Mouse (Mus musculus): ENCODE measurements around the gene Mettl2.
"Not testable (repeated sequence)": the region's sequence is repeated elsewhere in the genome, so short reads cannot be mapped to it uniquely, and the experiment has no call there.

Gene Mettl2

DNA sequence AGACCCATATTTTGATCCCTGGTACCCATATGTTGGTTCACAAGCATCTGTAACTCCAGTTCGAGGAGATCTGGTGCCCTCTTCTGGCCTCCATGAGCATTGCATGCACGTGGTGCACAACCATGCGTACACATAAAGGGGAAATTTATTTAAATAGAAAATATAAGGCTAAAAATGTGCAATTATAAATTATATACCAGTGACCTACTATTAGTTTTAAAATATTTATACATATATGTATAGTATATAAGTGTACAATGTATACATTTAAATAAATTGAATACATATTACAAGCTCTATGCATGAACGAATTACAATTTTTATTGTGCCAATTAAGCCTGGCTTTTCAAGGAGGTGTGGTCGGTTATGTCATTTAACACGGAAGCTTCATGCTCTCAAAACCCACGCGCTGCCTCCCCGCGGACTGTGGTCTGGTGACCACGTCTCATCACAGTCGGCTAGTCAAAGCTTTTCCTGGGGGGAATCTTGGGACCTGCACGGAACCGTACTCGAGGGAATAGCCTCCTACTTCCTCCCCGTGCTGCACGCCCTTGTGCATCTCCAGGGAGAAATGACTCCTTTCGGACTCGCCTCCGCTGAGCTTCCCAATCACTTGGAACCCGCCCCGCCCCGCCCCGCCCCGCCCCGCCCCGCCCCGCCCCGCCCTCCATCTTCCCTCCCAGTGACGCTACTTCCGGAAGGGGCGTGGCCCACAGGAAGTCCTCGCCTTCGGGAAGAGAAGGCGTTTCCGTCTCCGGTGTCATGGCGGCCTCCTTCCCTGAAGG, at the start of gene Mettl2:
Gene Mettl2 (plus strand): TSS at position 691 of the 785 bp plus-strand sequence.
- in situ Hi-C loops (cut with MboI; ENCODE audit: low sequenced_read_pairs) = no loop called here

GRCm38 (mm10) chr11:105112448-105112847, 13.8 kb upstream of the Mettl2 start:
- in situ Hi-C loops (cut with MboI; ENCODE audit: low sequenced_read_pairs) = not testable (repeated sequence)

- in situ Hi-C loops (cut with MboI; ENCODE audit: low sequenced_read_pairs) = no loop called here
Measured at GRCm38 (mm10) chr11:105117814-105118213, 8.4 kb upstream of the Mettl2 start.

DNA sequence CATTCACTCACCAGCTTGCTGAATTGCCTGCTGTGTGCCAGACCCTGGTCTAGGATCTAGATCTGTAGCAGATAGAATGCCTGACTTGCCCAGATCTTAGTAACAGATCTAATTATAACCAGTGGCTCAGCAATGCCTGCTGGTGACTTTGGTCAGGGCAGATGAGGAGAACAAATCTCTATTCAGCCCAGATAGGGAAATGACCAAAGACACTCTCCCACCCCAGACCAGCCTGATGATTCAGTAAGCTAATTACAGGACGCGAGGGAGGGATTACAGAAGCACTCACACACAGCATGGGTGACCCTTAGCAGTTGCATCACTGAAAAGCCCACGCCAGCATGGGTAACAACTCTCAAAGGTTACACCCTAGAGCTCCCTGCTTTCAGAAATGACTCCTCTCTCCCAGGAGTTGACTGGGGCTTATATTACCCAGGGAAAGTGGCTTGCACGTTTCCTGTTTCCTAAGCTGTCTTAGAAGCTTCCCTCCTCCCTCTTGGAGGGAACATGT, 5.6 kb upstream of the Mettl2 start:
- in situ Hi-C loops (cut with MboI; ENCODE audit: low sequenced_read_pairs) = no loop called here

GRCm38 (mm10) chr11:105121792-105122191, 4.4 kb upstream of the Mettl2 start:
- in situ Hi-C loops (cut with MboI; ENCODE audit: low sequenced_read_pairs) = not testable (repeated sequence)

DNA sequence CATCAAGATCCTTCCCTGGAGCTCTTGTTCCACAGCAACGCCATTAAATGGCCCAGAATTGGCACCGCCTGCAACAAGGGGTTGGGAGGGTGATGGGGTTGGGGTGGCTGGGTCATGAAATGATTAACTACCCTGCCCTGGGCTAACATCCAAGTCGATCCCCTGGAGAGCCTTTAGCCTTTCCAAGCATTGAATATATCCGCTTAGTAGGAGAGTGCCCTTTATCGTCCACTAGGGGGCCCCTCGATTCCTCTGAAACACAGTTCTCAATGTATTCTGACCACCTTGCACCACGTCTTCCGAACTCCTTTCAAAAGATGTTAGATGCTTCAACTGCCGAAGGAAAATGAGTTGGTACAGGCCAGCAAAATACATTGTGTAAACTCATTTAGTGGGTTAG, 2.2 kb upstream of the Mettl2 start:
- in situ Hi-C loops (cut with MboI; ENCODE audit: low sequenced_read_pairs) = no loop called here

DNA sequence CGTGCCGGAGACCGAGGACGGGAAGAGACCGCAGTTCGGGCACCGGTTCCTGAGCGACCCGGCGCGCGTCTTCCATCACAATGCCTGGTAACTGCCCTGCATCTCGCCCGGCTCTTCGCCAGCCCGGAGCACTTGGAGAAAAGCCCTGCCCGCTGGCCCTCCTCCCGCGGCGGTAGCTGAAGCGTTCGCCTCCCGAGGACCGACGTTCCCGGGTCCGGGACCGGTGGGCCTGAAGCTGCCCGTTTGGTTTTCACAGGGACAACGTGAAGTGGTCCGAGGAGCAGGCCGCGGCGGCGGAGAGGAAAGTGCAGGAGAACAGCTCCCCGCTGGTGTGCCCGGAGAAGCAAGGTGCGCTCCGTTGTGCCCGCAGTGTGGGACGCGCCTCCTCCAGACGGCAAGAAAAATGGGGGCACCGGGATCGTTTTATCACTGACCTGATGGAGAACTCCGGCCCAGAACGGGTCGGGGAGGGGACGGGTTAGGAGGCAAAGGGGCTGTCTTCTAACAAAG, 350 bp downstream of the Mettl2 start:
- in situ Hi-C loops (cut with MboI; ENCODE audit: low sequenced_read_pairs) = no loop called here

- in situ Hi-C loops (cut with MboI; ENCODE audit: low sequenced_read_pairs) = no loop called here
Measured at GRCm38 (mm10) chr11:105135692-105136091, 9.5 kb downstream of the Mettl2 start.

- in situ Hi-C loops (cut with MboI; ENCODE audit: low sequenced_read_pairs) = not testable (repeated sequence)
Measured at GRCm38 (mm10) chr11:105137255-105137654, 11.0 kb downstream of the Mettl2 start.

- in situ Hi-C loops (cut with MboI; ENCODE audit: low sequenced_read_pairs) = not testable (repeated sequence)
Measured at GRCm38 (mm10) chr11:105140512-105140911, 14.3 kb downstream of the Mettl2 start.

DNA sequence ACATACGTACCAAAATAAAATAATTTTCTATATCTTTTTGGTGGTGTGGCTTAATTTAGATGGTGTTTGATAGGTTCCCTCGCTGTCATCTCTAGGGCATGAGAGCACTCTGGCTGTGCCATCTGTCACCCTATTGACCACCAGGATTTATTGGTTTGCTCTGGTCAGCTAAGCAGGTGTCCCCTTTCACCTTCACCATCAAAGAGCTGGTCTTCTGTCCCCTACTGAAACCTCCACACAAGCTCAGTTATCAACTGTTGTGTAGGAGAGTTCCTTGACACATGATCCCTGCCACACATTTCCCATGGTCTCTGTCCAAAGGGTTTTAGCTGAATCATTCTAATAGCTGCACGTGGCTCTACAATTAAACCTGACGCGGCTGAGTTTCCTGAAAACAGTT, 14.9 kb downstream of the Mettl2 start:
- in situ Hi-C loops (cut with MboI; ENCODE audit: low sequenced_read_pairs) = no loop called here

DNA sequence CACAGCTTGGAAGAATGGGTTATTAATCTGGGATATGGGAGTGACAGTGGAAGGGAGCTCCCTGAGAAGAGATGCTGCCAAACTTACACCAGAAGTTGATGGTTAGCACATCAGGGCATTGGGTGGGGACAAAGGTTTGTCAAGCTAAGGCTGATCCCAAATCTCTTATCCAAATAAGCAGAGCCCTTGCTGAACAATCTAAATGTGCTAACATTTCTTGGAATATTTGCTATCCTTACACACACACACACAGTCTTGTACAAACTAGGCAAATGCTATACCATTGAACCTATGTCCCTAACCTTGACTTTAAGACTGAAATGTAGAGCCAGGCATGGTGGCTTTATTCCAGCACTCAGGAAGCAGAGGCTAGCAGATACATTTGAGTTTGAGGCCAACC, 17.3 kb downstream of the Mettl2 start:
- in situ Hi-C loops (cut with MboI; ENCODE audit: low sequenced_read_pairs) = no loop called here

DNA sequence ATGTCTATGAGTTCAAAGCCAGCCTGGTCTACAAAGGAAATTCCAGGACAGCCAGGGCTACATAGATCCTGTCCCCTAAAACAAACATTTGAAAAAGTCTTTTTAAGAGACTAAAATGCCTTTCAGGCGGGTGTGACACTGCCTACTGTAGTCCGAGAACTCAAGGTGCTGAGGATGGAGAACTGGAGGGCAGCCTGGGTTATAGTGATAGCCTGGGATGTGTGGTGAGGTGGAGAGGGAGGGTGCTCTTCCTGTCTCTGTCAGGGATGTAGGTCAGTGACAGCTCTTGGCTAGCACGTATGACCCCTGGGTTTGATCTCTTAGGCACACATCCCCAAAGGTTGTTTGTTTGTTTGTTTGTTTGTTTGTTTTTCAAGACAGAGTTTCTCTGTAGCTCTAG, 17.9 kb downstream of the Mettl2 start:
- in situ Hi-C loops (cut with MboI; ENCODE audit: low sequenced_read_pairs) = no loop called here

GRCm38 (mm10) chr11:105144508-105145210, 18.4 kb downstream of the Mettl2 start:
- in situ Hi-C loops (cut with MboI; ENCODE audit: low sequenced_read_pairs) = no loop called here

DNA sequence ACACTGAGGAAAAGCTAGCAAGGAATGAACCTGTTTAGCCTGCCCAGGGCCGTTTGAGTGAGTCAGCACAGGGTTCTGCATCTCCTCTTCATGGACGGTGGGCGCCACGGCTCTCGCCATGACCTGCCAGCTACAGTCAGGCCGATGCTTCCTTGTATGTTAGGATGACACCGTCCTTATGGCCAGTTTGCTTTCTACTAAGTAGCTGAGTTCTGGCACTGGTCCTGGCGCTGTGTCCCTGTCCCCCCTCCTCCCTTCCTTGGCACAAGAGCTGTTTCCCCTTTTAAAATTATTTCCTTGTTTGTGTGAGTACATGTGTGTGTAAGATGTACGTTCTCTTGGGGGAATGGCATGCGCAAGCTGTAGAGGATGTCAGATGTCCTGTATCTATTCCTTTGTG, 19.0 kb downstream of the Mettl2 start:
- in situ Hi-C loops (cut with MboI; ENCODE audit: low sequenced_read_pairs) = no loop called here

DNA sequence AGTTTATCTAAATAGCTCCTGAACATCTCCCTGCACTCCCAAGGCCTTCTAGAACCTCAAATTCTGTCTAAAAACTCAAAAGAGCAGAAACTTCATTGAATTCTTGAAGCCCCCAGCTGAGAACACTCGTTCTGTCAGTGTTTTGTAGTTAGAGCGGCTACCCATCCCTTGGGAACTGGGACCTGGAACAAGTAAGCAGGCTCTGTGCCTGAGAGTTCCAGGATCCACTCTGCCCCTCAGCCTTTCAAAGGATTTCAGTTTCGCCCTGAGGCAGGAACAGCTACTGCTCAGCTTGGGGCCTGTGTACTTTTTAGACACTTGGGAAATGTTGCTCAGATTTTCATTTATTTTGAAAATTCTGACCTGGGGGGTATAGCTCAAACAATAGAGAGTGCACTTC, 20.4 kb downstream of the Mettl2 start, which contains the start of gene Gm10842:
Gene Gm10842 (plus strand): TSS at position 301 of the 400 bp plus-strand sequence.
- in situ Hi-C loops (cut with MboI; ENCODE audit: low sequenced_read_pairs) = no loop called here

DNA sequence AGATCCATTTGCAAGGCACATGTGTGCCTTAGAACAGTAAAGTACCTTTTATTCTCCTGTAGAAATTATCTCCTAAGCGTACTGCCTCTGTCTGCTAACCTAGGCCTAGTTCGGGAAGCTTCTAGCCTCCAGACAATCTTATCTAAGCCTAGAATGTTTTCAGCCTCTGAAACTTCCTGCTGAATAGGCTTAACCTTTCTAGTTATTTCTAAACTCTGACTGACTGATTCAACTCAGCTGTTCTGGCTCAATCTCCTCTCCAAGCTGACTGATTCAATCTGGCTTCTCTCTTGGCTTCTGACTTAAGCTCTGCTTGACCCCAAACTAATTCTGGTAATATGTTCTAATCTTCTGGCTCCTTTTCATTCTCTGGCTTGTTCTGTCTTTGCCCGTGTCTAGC, 23.1 kb downstream of the Mettl2 start:
- in situ Hi-C loops (cut with MboI; ENCODE audit: low sequenced_read_pairs) = no loop called here

DNA sequence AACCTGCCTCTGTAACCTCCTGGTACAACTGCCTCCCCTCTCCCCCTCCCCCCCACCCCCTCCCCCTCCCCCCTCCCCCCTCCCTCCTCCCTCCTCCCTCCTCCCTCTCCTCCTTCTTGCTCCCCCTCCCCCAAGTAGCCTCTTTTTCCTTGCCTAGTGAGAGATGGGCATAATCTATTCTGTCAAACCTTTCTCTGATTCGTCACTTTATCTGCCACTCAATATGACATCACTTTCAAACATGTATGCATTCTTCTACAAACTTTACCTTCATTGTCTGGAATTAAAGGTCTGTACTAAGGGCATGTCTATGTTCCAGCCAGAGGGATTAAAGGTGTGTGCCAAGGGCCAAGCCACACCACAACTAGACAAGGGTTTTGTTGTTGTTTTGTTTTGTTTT, 23.5 kb downstream of the Mettl2 start:
- in situ Hi-C loops (cut with MboI; ENCODE audit: low sequenced_read_pairs) = no loop called here

DNA sequence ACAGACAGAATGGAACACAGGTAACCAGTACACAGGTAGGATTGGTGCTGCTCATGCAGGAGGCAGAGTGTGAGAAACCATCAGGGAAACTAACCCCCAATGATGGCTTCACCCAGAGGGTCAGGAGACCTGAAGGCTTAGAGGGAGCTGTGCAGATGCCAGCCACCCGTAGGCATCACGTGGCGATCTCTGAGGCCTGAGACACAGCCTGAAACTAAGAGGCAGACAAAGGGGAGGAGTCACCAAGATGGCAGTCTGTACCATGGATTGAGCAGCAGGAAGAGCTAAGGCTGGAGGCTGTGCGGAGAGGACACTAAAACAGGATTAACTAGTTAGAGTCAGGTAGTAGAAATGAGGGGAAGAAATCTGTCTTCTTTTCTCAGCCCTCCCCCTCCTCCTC, 24.5 kb downstream of the Mettl2 start:
- in situ Hi-C loops (cut with MboI; ENCODE audit: low sequenced_read_pairs) = no loop called here

DNA sequence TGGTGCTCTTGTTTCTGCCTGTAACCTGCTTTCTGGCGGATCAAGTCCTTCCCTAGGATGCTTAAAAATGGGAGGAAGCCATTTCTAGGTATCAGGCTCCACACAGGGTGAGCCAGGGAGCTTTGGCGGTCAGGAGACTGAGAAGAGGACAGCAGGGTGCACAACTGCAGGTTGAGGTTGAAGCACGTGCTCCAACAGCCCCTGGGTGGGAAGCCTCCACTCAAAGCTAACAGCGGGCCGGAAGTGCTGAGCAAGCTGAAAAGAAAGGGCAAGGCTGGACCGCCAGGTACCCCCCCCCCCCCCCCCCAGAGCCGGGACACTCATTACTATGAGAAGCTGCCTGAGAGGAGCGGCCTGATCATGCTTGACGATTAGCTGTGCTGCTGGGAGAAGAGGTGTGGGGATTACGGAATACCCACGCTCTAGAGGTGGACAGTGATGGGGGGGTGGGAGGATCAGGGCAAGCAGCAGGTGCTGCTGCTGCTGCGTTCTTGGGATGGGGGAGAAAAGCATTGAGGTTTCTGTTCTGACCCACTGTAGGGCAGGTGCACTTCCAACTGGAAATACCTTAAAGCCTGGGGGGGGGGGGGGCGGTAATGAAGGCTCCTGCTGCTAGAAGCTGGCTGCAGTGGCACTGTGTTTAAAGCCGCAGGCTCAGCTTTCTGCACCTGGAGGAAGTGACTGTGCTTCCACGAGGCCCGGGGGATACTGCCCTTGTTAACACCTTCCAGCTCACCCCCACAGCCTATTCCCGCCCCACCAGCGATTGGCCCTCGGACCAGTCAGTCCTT, 25.2 kb downstream of the Mettl2 start:
- in situ Hi-C loops (cut with MboI; ENCODE audit: low sequenced_read_pairs) = no loop called here

- in situ Hi-C loops (cut with MboI; ENCODE audit: low sequenced_read_pairs) = no loop called here
Measured at GRCm38 (mm10) chr11:105152017-105152300, 25.7 kb downstream of the Mettl2 start.
